Mouse (Mus musculus): Measurements from ENCODE around the gene Atxn7l2.

- no peak for TF ChIP-seq POLR2A (IDR thresholded peaks at IDR 0.05; ENCODE audit: insufficient read length, low read depth)
- TF ChIP-seq CEBPB (IDR thresholded peaks at IDR 0.05; ENCODE audit: insufficient read depth, poor library complexity, severe bottlenecking) = no peak
- TF ChIP-seq USF1 (IDR thresholded peaks at IDR 0.05; ENCODE audit: low read depth) = no peak
- TF ChIP-seq E2F4 (IDR thresholded peaks at IDR 0.05; ENCODE audit: insufficient read depth) = no peak
- no peak for TF ChIP-seq MYOG (IDR thresholded peaks at IDR 0.05; ENCODE audit: control insufficient read depth in 1 of 3, insufficient read depth in 1 of 3, insufficient read length in 2 of 3, low read depth in 2 of 3)
- no peak for TF ChIP-seq POLR2AphosphoS2 (IDR thresholded peaks at IDR 0.05; ENCODE audit: insufficient read length, low read depth)
- TF ChIP-seq MAX (IDR thresholded peaks at IDR 0.05; ENCODE audit: low read depth) = no peak
Measured at GRCm38 (mm10) chr3:108174672-108175531, 35.8 kb downstream of the Atxn7l2 start.

Data from myocyte (in vitro differentiated cells).